Mouse (Mus musculus) heart, postnatal 0 days (tissue): ENCODE data around the gene Anapc15. TPM values are rescaled to one million over a fixed set of nuclear protein-coding genes. Genes with fewer than 3 reads are reported as not detected.
A peak's percentile ranks its signal among the peaks of the same experiment; 100 is the strongest.

Experiments
- ATAC-seq: fragments of 200-750 bp; cut with Nextera tagmentation; 2 replicates; pipeline ENCODE4 v1.8.0; 2017; ENCODE audit warnings: low read depth, moderate number of reproducible peaks, moderate library complexity; ENCODE audit not compliant: insufficient read depth
- DNase-seq: peaks from one replicate; pipeline ENCODE4 v3.0.0-alpha.2; 2016; ENCODE audit warnings: low spot score
- H3K27ac ChIP-seq: fragments of 300-500 bp; sonication (generic); 2 replicates; pipeline ENCODE4 v1.5.1; 2014; ENCODE audit warnings: low read depth, mild to moderate bottlenecking
- H3K27me3 ChIP-seq: fragments of 300-500 bp; sonication (generic); 2 replicates; pipeline ENCODE4 v1.6.1; 2014; ENCODE audit warnings: low read length, mixed read lengths; ENCODE audit not compliant: control insufficient read depth, insufficient read depth
- H3K36me3 ChIP-seq: fragments of 300-500 bp; sonication (generic); replicated peaks from 2 replicates; pipeline ENCODE4 v1.6.1; 2014; ENCODE audit warnings: low read length, mixed read lengths; ENCODE audit not compliant: control insufficient read depth, insufficient read depth
- H3K4me1 ChIP-seq: fragments of 300-500 bp; sonication (generic); 2 replicates; pipeline ENCODE4 v1.6.1; 2014; ENCODE audit warnings: antibody characterized with exemption; ENCODE audit not compliant: control insufficient read depth, insufficient read depth
- H3K4me2 ChIP-seq: fragments of 300-500 bp; sonication (generic); 2 replicates; pipeline ENCODE4 v1.6.1; 2014; ENCODE audit warnings: low read depth, mild to moderate bottlenecking, low read length, moderate library complexity
- H3K4me3 ChIP-seq: fragments of 300-500 bp; sonication (generic); 2 replicates; pipeline ENCODE4 v1.5.1; 2014; ENCODE audit warnings: low read depth, low read length
- H3K9ac ChIP-seq: fragments of 300-500 bp; sonication (generic); replicated peaks from 2 replicates; pipeline ENCODE4 v1.6.1; 2014; ENCODE audit warnings: low read depth, low read length, mixed read lengths
- H3K9me3 ChIP-seq: fragments of 300-500 bp; sonication (generic); replicated peaks from 2 replicates; pipeline ENCODE4 v1.6.1; 2016; ENCODE audit warnings: low read length; ENCODE audit not compliant: control insufficient read depth
- CTCF ChIP-seq: IDR thresholded peaks from 2 replicates; pipeline ENCODE4 v1.5.1; 2016; ENCODE audit warnings: antibody characterized with exemption, control low read depth, low read depth
- EP300 ChIP-seq: IDR thresholded peaks from 2 replicates; pipeline ENCODE4 v1.6.1; 2016; ENCODE audit warnings: antibody characterized with exemption, low read depth
- WGBS: fragments of 180-500 bp; shearing (Covaris S2); extraction: QIAGEN DNeasy Blood & Tissue Kit; methylation state at CpG from one replicate; pipeline ENCODE4 v1.1.7; 2014; 5-methylcytosine and 5-hydroxymethylcytosine counted together
- polyA plus RNA-seq: library from polyadenylated mRNA; unstranded; fragments of >200 nt; fragmentation: Nextera tagmentation; extraction: Ambion mirVana; gene quantifications from 2 replicates; pipeline ENCODE4 v1.2.1, GENCODE M21; 2015
- total RNA-seq: library from RNA; depleted of rRNA; stranded (reverse); fragments of >200 nt; gene quantifications from 2 replicates; pipeline ENCODE4 v1.2.3, GENCODE M21; 2014; ENCODE audit warnings: low replicate concordance

Gene Anapc15
- total and polyA plus RNA-seq, 2 experiments from 2014 or later: 38.7 to 45.1 TPM

- ATAC-seq (no peak), DNase-seq (no peak)
- Histone ChIP-seq H3K27me3 (no peaks in the 10 kb centered on the region), H3K9ac (no peak overlapping the region), H3K36me3 (no peaks in the 10 kb centered on the region), H3K4me2 (no peak overlapping the region), H3K9me3 (no peaks in the 10 kb centered on the region), H3K4me3 (no peak overlapping the region), H3K4me1 (0 out of 2 replicates have a peak, but pooled peaks cover 14% of the 10 kb centered on the region), H3K27ac (peak overlapping the region; percentile 41)
- TF ChIP-seq CTCF: no peak; the same call in 1 of the 2 replicates
- 0 out of 2 replicates have a peak, but pooled peaks have one; percentile 26 for TF ChIP-seq EP300
- 27% methylated on average over 3 of the region's 3 CpGs for WGBS
Observed at GRCm38 (mm10) chr7:101871296-101871695, 7.8 kb downstream of the Anapc15 start.

- ATAC-seq: no peak
- H3K27me3 ChIP-seq: no peaks in the 10 kb centered on the region
- no peak overlapping the region for H3K4me2 ChIP-seq
- 0 out of 2 replicates have a peak, but pooled peaks cover 6% of the 10 kb centered on the region for H3K4me1 ChIP-seq
- no peak for DNase-seq
- no peak overlapping the region for H3K9ac ChIP-seq
- no peak overlapping the region for H3K27ac ChIP-seq
- no peak overlapping the region for H3K4me3 ChIP-seq
- H3K36me3 ChIP-seq: no peaks in the 10 kb centered on the region
- 96% methylated on average over 1 of the region's 1 CpGs for WGBS
- TF ChIP-seq CTCF (no peak), EP300 (no peak)
- H3K9me3 ChIP-seq: no peaks in the 10 kb centered on the region
Observed at GRCm38 (mm10) chr7:101875978-101876377, 12.5 kb downstream of the Anapc15 start.

- Histone ChIP-seq H3K9ac (no peak overlapping the region), H3K4me1 (no peaks in the 10 kb centered on the region), H3K27ac (no peak overlapping the region), H3K9me3 (no peaks in the 10 kb centered on the region; the same call in 1 of the 2 replicates), H3K4me3 (no peak overlapping the region), H3K27me3 (no peaks in the 10 kb centered on the region), H3K4me2 (no peak overlapping the region), H3K36me3 (no peaks in the 10 kb centered on the region)
- ATAC-seq (no peak), DNase-seq (no peak)
- TF ChIP-seq CTCF: no peak
- TF ChIP-seq EP300: no peak
- 62% methylated on average over 4 of the region's 4 CpGs for WGBS
Observed at GRCm38 (mm10) chr7:101880855-101881254, 17.3 kb downstream of the Anapc15 start.

- Histone ChIP-seq H3K36me3 (no peaks in the 10 kb centered on the region), H3K9me3 (no peaks in the 10 kb centered on the region; the same call in 1 of the 2 replicates), H3K27ac (no peak overlapping the region; the same call in 1 of the 2 replicates), H3K27me3 (no peaks in the 10 kb centered on the region), H3K4me1 (no peaks in the 10 kb centered on the region), H3K4me3 (no peak overlapping the region), H3K4me2 (no peak overlapping the region), H3K9ac (no peak overlapping the region)
- TF ChIP-seq EP300 (no peak), CTCF (no peak)
- DNase-seq: no peak
- 65% methylated on average over 9 of the region's 9 CpGs for WGBS
- ATAC-seq: peak; percentile 14; the same call in 1 of the 2 replicates
Observed at GRCm38 (mm10) chr7:101882413-101883154, 19.1 kb downstream of the Anapc15 start.

GRCm38 (mm10) chr7:101884160-101884559 is 20.6 kb downstream of the Anapc15 start:
- no peak for DNase-seq
- 91% methylated on average over 4 of the region's 4 CpGs for WGBS

More at GRCm38 (mm10) chr7:101884160-101884559, 20.6 kb downstream of the Anapc15 start:
- ATAC-seq: no peak
- Histone ChIP-seq H3K4me2 (no peak overlapping the region), H3K36me3 (no peaks in the 10 kb centered on the region), H3K4me3 (no peak overlapping the region), H3K27ac (no peak overlapping the region), H3K4me1 (no peaks in the 10 kb centered on the region), H3K9me3 (no peaks in the 10 kb centered on the region; the same call in 1 of the 2 replicates), H3K27me3 (no peaks in the 10 kb centered on the region), H3K9ac (no peak overlapping the region)
- TF ChIP-seq EP300 (no peak), CTCF (no peak)
